Mouse (Mus musculus): ENCODE results near the gene Acox1.

GRCm38 (mm10) chr11:116134171-116134570, 64.7 kb downstream of the Acox1 start:
- TF ChIP-seq POLR2A (IDR thresholded peaks at IDR 0.05; ENCODE audit: extremely low read depth, insufficient read depth, low read length) (no peak), CTCF (IDR thresholded peaks at IDR 0.05; ENCODE audit: extremely low read depth, insufficient read depth, low read length) (no peak)

Data from cortical plate, adult 2 months (tissue).